Mouse (Mus musculus): ENCODE data around the gene Pgs1.

Pgs1 gene

DNA sequence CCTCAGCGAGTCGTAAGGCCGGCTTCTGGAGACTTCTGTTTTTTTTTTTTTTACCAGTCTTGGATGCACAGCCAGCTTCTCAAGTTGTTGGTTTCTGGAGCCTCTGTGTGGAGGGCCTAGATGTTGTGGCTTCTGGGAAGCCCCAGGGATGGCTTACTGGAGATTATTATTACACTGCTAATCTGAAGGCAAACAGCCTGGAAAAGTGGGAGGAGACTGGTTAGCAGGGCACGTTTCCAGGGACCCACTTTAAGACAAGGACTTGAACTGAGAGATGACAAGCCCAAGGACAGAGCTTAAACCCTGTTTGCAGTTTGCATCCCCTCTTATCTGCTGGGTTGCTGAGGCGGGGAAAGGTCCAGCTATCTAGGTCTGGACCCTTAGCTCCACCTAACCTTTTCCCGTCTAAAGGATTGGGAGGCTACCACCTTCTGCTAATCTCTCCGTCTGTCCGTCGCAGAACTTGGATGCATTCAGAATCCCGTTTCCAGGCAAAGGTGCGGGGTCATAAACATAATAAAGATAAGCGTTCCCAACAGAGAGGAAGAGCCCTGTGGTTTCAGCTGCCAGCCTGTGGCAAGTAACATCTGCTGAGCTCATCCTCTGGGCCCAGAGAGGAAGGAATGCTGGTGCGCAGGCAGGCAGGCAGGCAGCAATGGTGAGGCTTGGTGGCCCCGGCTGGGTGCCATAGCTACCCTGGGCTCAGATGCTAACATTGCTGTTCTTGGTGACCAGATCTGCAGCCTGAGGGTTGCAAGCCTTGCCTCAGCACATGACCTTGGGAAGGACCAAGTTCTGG lies 11.6 kb upstream of the Pgs1 start:
- ATAC-seq (ENCODE audit: insufficient number of reproducible peaks, low FRiP score, low TSS enrichment) = no peak

GRCm38 (mm10) chr11:117975211-117975967 lies 10.7 kb upstream of the Pgs1 start:
- no peak for ATAC-seq (ENCODE audit: insufficient number of reproducible peaks, low FRiP score, low TSS enrichment)

DNA sequence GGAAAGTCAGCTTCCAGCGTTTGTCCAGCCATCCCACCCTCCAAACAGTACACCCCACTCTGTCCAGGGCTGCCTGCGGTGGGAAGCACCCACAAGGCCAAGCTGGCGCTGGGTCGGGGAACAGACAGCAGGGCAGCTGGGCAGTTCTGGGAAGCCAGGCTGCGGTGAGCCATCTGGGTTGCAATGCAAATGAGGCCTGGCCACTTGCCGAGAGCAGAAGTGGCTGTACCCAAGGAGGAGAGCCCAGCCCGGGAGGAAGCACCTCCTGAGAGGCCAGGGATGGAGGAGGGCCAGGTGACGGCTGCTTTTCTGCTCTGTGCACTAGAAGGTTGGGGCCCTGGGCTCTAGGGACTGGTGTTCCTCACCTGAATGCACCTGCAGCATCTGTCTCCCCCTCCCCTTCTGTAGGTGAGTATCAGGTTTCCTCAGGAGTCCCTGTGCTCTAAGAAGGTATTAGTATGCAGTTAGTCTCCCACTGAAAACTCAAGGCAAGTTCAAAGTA lies 10.0 kb upstream of the Pgs1 start:
- no peak for ATAC-seq (ENCODE audit: insufficient number of reproducible peaks, low FRiP score, low TSS enrichment)

DNA sequence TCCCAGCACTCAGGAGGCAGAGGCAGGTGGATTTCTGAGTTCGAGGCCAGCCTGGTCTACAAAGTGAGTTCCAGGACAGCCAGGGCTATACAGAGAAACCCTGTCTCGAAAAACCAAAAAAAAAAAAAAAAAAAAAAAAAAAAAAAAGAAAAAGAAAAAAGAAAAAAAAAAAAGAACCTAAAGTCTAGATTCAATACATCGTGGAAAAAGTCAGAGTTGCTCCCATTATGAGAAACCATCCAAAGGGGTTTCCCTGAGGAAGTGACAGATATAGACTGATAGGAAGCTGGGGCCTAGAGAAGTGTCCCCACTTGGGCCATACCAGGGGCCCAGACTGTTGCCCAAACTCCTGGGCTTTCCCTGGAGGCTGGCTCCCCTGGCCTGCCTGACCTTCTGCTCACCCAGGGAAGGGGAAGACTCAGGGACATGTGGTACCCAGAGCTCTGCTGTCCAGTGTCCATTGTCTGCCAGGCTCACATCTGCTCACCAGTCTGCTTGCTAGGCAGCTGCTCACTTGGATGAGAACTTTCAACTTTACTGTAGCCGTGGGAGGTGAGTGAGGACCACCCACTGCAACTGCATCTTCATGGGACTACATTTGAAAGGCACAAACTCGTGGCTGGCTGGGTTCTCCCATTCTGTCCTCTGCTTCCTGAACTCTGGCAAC lies 8.3 kb upstream of the Pgs1 start:
- no peak for ATAC-seq (ENCODE audit: insufficient number of reproducible peaks, low FRiP score, low TSS enrichment)

GRCm38 (mm10) chr11:117979388-117979787 lies 6.7 kb upstream of the Pgs1 start:
- ATAC-seq (ENCODE audit: insufficient number of reproducible peaks, low FRiP score, low TSS enrichment) = no peak

DNA sequence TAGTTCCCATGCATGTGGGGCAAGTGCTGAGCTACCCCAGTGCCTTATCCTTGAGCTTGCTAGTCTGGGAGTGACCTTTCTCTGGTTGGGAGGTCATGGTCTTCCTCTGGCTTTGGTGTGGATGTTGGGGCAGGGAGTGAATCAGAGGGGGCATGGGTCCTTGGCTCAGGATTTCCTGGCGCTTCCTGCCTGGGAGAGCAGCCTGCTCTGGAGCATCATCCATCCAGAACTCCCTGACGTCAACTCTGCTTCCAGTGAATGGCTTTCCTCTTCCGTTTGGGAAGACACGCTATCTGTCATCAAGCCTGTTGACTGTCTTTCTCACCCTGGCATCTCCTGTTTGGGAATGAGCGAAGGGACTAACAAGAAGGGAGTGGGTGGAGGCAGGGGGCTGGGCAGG lies 3.7 kb upstream of the Pgs1 start:
- no peak for ATAC-seq (ENCODE audit: insufficient number of reproducible peaks, low FRiP score, low TSS enrichment)

DNA sequence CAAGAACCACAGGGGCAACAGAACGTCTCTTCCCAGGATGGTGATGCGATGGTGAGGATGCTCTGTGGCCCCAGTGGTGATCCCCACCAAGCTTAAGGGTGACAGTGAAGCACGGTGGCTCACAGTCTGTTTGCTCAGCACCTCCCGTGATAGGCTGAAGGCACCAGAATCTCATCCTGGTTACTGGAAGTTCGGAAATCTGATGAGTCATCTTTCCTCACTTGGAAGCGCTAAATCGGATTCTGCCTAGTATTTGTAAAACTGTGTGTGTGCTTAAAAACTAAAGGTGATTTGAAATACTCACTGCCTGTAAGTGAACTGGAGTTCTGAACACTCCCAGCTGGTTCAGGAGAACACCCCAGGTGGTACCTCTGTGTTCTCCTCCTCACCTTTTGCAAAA lies 2.3 kb upstream of the Pgs1 start:
- ATAC-seq (ENCODE audit: insufficient number of reproducible peaks, low FRiP score, low TSS enrichment) = no peak

- peak; percentile 64; the same call in 1 of the 2 replicates for ATAC-seq (ENCODE audit: insufficient number of reproducible peaks, low FRiP score, low TSS enrichment)
These were observed 950 bp downstream of the Pgs1 start for GRCm38 (mm10) chr11:117987032-117987451.

- ATAC-seq (ENCODE audit: insufficient number of reproducible peaks, low FRiP score, low TSS enrichment) = no peak
These were observed 1.9 kb downstream of the Pgs1 start for GRCm38 (mm10) chr11:117987968-117988367.

GRCm38 (mm10) chr11:117989241-117989640 lies 3.1 kb downstream of the Pgs1 start:
- no peak for ATAC-seq (ENCODE audit: insufficient number of reproducible peaks, low FRiP score, low TSS enrichment)

- no peak for ATAC-seq (ENCODE audit: insufficient number of reproducible peaks, low FRiP score, low TSS enrichment)
These were observed 3.8 kb downstream of the Pgs1 start for GRCm38 (mm10) chr11:117989926-117990325.

DNA sequence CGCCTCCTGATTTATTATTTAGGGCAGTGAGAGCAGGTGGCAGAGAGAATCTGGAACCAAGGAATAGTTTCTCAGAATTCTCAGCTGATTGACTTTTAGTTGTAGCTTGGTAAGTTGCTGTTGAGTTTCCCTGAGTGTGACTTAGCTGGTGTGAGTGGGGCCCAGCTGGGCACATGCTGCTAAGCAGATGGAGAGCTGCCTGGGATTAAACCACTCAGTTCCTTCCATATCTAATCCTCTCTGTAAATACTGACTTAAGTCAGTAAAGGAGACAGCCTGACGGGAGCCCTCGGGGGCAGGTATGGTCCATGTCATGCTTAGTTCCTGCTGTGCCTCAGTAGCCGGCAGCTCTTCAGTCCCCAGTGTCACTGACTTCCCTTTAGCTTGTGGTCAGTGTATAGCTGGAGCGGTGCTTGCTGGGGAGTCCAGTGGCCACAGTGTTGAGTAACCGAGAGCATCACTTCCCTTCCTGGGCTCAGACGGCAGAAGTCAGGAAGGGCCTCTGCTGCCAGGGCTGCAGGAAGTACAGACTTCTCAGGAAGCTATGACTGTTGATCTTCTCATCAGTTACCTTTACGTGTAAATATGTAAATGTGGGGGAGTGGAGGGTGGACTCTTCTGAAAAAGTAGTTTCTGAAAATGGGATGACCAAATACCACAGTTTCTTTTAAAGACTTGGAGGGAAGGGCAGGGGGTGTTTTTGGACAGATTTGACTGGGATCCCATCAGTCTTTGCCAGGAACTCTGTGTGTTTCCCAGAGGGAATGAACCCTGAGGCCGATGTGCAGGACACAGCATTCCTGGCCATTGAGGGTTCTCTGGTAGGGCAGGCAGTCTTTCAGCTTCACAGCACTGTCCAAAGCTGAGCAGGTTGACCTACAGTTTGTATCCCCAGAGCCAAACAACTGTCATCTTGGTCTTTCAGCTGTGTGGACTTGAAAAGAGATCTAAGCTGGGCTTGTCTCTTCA lies 5.7 kb downstream of the Pgs1 start:
- ATAC-seq (ENCODE audit: insufficient number of reproducible peaks, low FRiP score, low TSS enrichment) = no peak

DNA sequence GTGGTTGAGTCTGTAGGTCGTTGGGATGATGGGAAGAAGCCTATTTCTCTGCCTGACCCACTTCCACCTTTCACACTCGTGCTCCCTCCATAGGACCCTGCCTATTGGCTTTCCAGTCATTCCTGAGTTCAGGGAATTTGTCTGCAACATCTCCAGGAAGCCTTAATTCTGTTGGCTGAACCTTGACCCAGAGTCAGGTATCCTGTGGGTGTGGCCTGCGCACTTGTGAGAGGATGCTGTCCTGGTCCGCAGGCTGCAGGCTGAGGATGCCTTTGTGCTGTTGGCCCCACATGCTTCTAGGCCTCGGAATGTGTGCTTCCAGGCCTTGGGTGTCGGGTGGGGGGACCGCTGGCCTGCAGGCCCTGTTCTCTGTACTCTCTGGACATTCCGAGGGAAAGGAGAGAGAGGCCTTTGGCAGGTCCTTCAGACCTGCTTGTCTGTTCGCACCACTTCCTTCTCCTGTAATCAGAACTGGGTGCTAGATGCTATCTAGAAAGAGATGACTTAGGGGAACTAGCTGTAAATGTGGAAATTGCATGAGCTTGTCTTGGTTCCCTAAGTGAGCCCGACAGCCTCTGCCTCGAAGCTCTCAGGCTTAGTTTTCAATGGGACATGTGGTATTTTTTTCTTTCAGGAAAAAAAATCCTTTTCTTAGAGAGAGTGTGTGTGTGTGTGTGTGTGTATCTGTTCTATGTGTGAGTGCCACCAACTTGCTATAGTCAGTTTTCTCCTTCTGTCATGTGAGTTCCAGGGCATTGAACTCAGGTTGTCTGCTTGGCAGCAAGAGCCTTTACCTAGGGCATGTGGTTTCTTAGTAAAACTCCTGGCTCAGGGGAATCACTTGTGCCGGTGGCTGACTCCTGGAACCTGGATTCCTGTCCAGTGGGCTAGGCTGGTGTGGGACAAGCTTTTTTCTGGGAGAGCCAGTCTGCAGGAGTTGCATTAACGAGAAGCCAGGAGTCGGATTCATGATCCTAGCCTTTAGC lies 7.4 kb downstream of the Pgs1 start:
- ATAC-seq (ENCODE audit: insufficient number of reproducible peaks, low FRiP score, low TSS enrichment) = no peak

DNA sequence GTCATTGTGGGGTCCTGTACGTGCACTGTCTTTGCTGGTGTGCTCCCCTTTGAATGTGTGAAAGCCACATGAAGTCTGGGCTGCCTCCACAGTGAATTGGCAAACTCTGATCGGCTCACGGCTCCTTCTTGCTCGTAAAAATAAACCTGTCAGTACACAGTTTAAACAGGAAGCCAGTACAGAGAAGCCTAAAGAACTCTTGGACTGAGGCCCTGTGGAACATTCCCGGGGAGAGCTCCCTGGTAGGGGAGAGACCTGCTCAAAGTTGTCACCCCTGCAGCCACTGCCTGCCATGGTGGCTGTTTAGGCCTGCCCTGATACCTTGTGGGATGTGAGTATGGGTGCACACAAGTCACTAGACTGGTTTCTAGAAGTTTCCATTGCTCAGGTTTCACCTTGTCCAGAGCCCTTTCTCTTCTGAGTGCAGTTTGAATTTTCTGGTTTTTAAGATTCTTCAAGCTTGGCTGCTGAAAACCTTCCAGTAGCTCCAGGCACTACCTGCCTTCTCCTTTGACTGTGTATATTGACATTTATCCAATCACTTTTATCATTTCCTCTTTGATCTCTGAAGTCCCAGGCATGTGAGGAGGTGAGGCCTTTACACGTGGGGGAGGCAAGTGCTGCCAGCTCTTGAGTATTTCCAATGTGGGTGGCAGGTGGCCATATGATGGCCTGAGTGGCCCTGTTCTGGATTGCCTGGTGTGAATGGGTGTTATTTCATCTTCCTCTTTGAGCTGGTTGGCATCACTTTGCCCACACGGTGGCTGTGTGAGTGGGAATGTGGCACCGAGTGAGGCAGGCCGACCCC lies 8.4 kb downstream of the Pgs1 start:
- no peak for ATAC-seq (ENCODE audit: insufficient number of reproducible peaks, low FRiP score, low TSS enrichment)

- no peak for ATAC-seq (ENCODE audit: insufficient number of reproducible peaks, low FRiP score, low TSS enrichment)
These were observed 9.2 kb downstream of the Pgs1 start for GRCm38 (mm10) chr11:117995255-117995654.

GRCm38 (mm10) chr11:117995661-117996060 lies 9.6 kb downstream of the Pgs1 start:
- no peak for ATAC-seq (ENCODE audit: insufficient number of reproducible peaks, low FRiP score, low TSS enrichment)

GRCm38 (mm10) chr11:117996066-117996465 lies 10.0 kb downstream of the Pgs1 start:
- ATAC-seq (ENCODE audit: insufficient number of reproducible peaks, low FRiP score, low TSS enrichment) = no peak

DNA sequence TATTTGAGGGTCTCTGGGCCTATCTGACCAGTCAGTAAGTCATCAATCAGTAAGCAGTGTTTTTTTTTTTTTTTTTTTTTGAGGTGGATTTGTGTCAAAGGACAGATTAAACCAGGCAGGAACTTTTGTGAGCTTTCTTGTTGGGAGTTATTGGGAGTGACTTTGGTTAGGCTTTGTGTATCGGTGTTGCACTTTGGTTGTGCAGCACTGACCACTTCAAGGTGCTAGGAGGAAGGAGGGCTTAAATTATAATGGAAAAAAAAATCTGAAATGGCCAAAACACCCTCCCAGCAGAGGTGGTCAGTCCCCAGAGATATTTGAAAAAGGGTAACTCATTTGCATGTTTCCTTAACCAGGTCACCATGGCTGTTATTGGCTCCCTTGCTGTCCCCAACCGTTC lies 11.0 kb downstream of the Pgs1 start:
- ATAC-seq (ENCODE audit: insufficient number of reproducible peaks, low FRiP score, low TSS enrichment) = no peak

Data from cerebellum, adult (tissue).